Mouse (Mus musculus): ENCODE results near the gene Mmp25. TPM values are rescaled to one million over a fixed set of nuclear protein-coding genes. Genes with fewer than 3 reads are reported as not detected.
"Not testable (repeated sequence)": the region's sequence is repeated elsewhere in the genome, so short reads cannot be mapped to it uniquely, and the experiment has no call there.

Mmp25 gene
- polyA plus RNA-seq, 1 experiment, result 0.40 TPM

GRCm38 (mm10) chr17:23601836-23602585 is 43.1 kb downstream of the Mmp25 start:
- DNase-seq (ENCODE audit: extremely low spot score in 1 of 2, low spot score in 1 of 2), result no peak

GRCm38 (mm10) chr17:23600641-23601622 is 44.1 kb downstream of the Mmp25 start, which contains the start of gene Zscan10:
Zscan10 (plus strand) TSS chr17:23600856.
- DNase-seq (ENCODE audit: extremely low spot score in 1 of 2, low spot score in 1 of 2), result no peak

- no peak for DNase-seq (ENCODE audit: extremely low spot score in 1 of 2, low spot score in 1 of 2)
Observed at GRCm38 (mm10) chr17:23599605-23600063, 45.4 kb downstream of the Mmp25 start.

- DNase-seq (ENCODE audit: extremely low spot score in 1 of 2, low spot score in 1 of 2), result peak; percentile 67 to 73
Observed at GRCm38 (mm10) chr17:23598582-23599552, 46.2 kb downstream of the Mmp25 start, which contains the start of gene Zfp13. Zfp13 (minus strand) TSS chr17:23599487.

- not testable (repeated sequence) for DNase-seq (ENCODE audit: extremely low spot score in 1 of 2, low spot score in 1 of 2)
Observed at GRCm38 (mm10) chr17:23595139-23595538, 49.9 kb downstream of the Mmp25 start.

GRCm38 (mm10) chr17:23592926-23593300 is 52.2 kb downstream of the Mmp25 start:
- no peak for DNase-seq (ENCODE audit: extremely low spot score in 1 of 2, low spot score in 1 of 2)

- peak; percentile 96 to 98 for DNase-seq (ENCODE audit: extremely low spot score in 1 of 2, low spot score in 1 of 2)
Observed at GRCm38 (mm10) chr17:23592208-23592925, 52.7 kb downstream of the Mmp25 start.

GRCm38 (mm10) chr17:23587253-23587652 is 57.8 kb downstream of the Mmp25 start:
- DNase-seq (ENCODE audit: extremely low spot score in 1 of 2, low spot score in 1 of 2), result no peak

- peak; percentile 68 to 86 for DNase-seq (ENCODE audit: extremely low spot score in 1 of 2, low spot score in 1 of 2)
Observed at GRCm38 (mm10) chr17:23585721-23586491, 59.2 kb downstream of the Mmp25 start.

- no peak for DNase-seq (ENCODE audit: extremely low spot score in 1 of 2, low spot score in 1 of 2)
Observed at GRCm38 (mm10) chr17:23584786-23585185, 60.3 kb downstream of the Mmp25 start.

Other genes with a start within 250 kb of the Mmp25 start
- not detected in 2 replicates for gene Vmn2r117, start 165.6 kb downstream of the Mmp25 start, polyA plus RNA-seq (2012; rRNA removed)
- 7.9 and 8.4 TPM in 2 replicates for gene Zfp213, start 81.0 kb downstream of the Mmp25 start, polyA plus RNA-seq (2012; rRNA removed)
- 27.8 and 32.2 TPM in 2 replicates for gene Zfp13, start 45.8 kb downstream of the Mmp25 start, polyA plus RNA-seq (2012; rRNA removed)
- gene Zscan10, start 44.4 kb downstream of the Mmp25 start, polyA plus RNA-seq (2012; rRNA removed), result 0.04 TPM in 1 of 2 replicates, not detected in the other
- not detected in 2 replicates for gene Bicdl2, start 15.2 kb upstream of the Mmp25 start, polyA plus RNA-seq (2012; rRNA removed)
- gene Hcfc1r1, start 28.3 kb upstream of the Mmp25 start, polyA plus RNA-seq (2012; rRNA removed), result 114 and 144 TPM in 2 replicates
- gene Thoc6, start 28.6 kb upstream of the Mmp25 start, polyA plus RNA-seq (2012; rRNA removed), result 9.1 and 11.3 TPM in 2 replicates
- gene Tnfrsf12a, start 32.2 kb upstream of the Mmp25 start, polyA plus RNA-seq (2012; rRNA removed), result 5.6 and 7.0 TPM in 2 replicates
- 0.08 and 0.17 TPM in 2 replicates for gene Cldn6, start 34.0 kb upstream of the Mmp25 start, polyA plus RNA-seq (2012; rRNA removed)
- gene Cldn9, start 38.7 kb upstream of the Mmp25 start, polyA plus RNA-seq (2012; rRNA removed), result 0.14 and 0.19 TPM in 2 replicates
- 0.13 and 0.24 TPM in 2 replicates for gene 1520401A03Rik, start 77.5 kb upstream of the Mmp25 start, polyA plus RNA-seq (2012; rRNA removed)
- 8.1 and 8.7 TPM in 2 replicates for gene Pkmyt1, start 81.1 kb upstream of the Mmp25 start, polyA plus RNA-seq (2012; rRNA removed)
- 47.2 and 49.8 TPM in 2 replicates for gene Paqr4, start 95.6 kb upstream of the Mmp25 start, polyA plus RNA-seq (2012; rRNA removed)
- 0.38 and 0.52 TPM in 2 replicates for gene Kremen2, start 100.6 kb upstream of the Mmp25 start, polyA plus RNA-seq (2012; rRNA removed)
- gene Flywch1, start 126.3 kb upstream of the Mmp25 start, polyA plus RNA-seq (2012; rRNA removed), result 208 and 231 TPM in 2 replicates
- gene Flywch2, start 140.8 kb upstream of the Mmp25 start, polyA plus RNA-seq (2012; rRNA removed), result 38.8 and 41.8 TPM in 2 replicates
- 732 and 866 TPM in 2 replicates for gene Srrm2, start 145.3 kb upstream of the Mmp25 start, polyA plus RNA-seq (2012; rRNA removed)
- gene Elob, start 183.9 kb upstream of the Mmp25 start, polyA plus RNA-seq (2012; rRNA removed), result 610 and 742 TPM in 2 replicates
- 0.16 and 1.0 TPM in 2 replicates for gene Prss33, start 190.8 kb upstream of the Mmp25 start, polyA plus RNA-seq (2012; rRNA removed)
- gene Prss32, start 198.6 kb upstream of the Mmp25 start, polyA plus RNA-seq (2012; rRNA removed), result 0.06 and 0.10 TPM in 2 replicates
- gene Prss41, start 198.9 kb upstream of the Mmp25 start, polyA plus RNA-seq (2012; rRNA removed), result 0.10 and 0.15 TPM in 2 replicates
- not detected in 2 replicates for gene Prss21, start 222.8 kb upstream of the Mmp25 start, polyA plus RNA-seq (2012; rRNA removed)
- gene Dcpp1, start 235.6 kb upstream of the Mmp25 start, polyA plus RNA-seq (2012; rRNA removed), result not detected in 2 replicates
- gene Dcpp2, start 235.6 kb upstream of the Mmp25 start, polyA plus RNA-seq (2012; rRNA removed), result not detected in 2 replicates

All from frontal cortex, adult 2 months (tissue).